Mouse (Mus musculus): ENCODE results near the gene Adamts4. TPM values are rescaled to one million over a fixed set of nuclear protein-coding genes. Genes with fewer than 3 reads are reported as not detected.

Gene Adamts4
- polyA plus RNA-seq, 1 experiment = 1.2 TPM

- WGBS = 30% methylated on average over 3 of the region's 3 CpGs
Observed at GRCm38 (mm10) chr1:171212854-171213253, 37.4 kb upstream of the Adamts4 start.

DNA sequence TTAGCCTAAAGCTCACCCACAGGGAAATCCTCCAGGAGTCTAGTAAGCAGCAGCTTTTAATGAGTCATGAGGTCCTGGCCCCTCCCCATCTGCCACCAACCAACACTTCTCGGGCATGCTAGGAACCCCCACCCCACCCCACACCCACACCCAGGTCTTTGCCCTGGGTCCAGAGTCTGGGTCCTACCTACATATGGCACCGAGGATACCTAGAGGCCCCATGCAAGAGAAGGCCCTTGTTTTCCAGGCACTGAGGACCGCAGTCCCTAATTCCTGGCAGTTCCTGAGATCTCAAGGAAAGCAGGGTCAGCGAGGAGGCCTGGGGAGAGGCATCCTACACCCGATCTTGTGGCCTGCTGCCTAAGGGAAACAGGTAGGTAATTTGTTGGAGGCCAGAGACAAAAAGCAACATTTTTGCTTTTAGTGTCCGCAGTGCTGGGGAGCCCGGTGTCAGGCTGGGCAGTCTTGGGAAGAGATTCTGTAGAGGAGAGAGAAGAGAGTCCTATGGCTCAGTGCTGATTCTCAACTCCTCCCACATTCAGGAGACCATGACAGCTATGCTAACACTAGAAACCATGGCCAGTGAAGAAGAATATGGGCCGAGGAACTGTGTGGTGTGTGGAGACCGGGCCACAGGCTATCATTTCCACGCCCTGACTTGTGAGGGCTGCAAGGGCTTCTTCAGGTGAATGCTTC, 36.3 kb upstream of the Adamts4 start, which contains the start of gene Nr1i3:
Gene Nr1i3 (plus strand): TSS at position 170 of the 696 bp plus-strand sequence.
- TF ChIP-seq POLR2A (IDR thresholded peaks at IDR 0.05; ENCODE audit: low read depth, low read length) (no peak), CTCF (conservative IDR thresholded peaks at IDR 0.05; ENCODE audit: insufficient read depth, insufficient read length, low read depth, low read length) (no peak)
- Histone ChIP-seq H3K4me3 (ENCODE audit: insufficient read depth, low read depth, low read length) (no peak within 1 kb of the TSS), H3K36me3 (ENCODE audit: control insufficient read depth, insufficient read depth, low read length) (no peaks in the 10 kb centered on the region), H3K27ac (ENCODE audit: insufficient read depth, low read depth, low read length) (no peak within 1 kb of the TSS), H3K4me1 (ENCODE audit: control insufficient read depth, insufficient read depth, low read length) (no peaks in the 10 kb centered on the region), H3K27me3 (replicated peaks; ENCODE audit: control insufficient read depth, insufficient read depth, low read length) (no peaks in the 10 kb centered on the region)
- 70% methylated on average over 10 of the region's 10 CpGs for WGBS
- no peak for DNase-seq

More at GRCm38 (mm10) chr1:171212854-171213253, 37.4 kb upstream of the Adamts4 start:
- H3K4me1 ChIP-seq (ENCODE audit: control insufficient read depth, insufficient read depth, low read length) = no peaks in the 10 kb centered on the region
- TF ChIP-seq POLR2A (IDR thresholded peaks at IDR 0.05; ENCODE audit: low read depth, low read length) (no peak), CTCF (conservative IDR thresholded peaks at IDR 0.05; ENCODE audit: insufficient read depth, insufficient read length, low read depth, low read length) (no peak)
- no peak overlapping the region for H3K27ac ChIP-seq (ENCODE audit: insufficient read depth, low read depth, low read length)
- no peak for DNase-seq
- H3K27me3 ChIP-seq (replicated peaks; ENCODE audit: control insufficient read depth, insufficient read depth, low read length) = no peaks in the 10 kb centered on the region
- H3K4me3 ChIP-seq (ENCODE audit: insufficient read depth, low read depth, low read length) = no peak overlapping the region
- no peaks in the 10 kb centered on the region for H3K36me3 ChIP-seq (ENCODE audit: control insufficient read depth, insufficient read depth, low read length)

DNA sequence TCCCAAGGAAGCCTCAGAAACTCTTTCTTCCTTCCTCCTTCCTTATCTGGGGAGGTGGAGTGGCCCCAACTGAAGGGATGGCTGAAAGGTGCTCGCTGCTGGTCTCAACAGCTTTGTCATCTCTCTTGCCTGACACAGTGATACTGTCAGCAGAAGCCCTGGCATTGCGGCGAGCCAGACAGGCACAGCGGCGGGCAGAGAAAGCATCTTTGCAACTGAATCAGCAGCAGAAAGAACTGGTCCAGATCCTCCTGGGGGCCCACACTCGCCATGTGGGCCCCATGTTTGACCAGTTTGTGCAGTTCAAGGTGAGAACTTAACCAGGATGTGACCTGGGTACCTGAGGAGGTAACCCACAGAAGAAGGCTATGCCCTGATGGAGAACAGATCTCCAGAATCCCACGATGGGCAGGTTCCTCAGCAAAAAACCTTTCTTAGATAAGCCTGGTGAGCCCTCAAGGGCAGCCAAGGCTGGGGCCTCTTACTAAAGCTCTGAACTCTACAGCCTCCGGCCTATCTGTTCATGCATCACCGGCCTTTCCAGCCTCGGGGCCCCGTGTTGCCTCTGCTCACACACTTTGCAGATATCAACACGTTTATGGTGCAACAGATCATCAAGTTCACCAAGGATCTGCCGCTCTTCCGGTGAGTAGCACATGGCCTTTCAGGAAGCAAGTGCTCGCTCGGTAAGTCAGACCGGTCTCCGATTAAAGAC, 33.8 kb upstream of the Adamts4 start:
- H3K4me3 ChIP-seq (ENCODE audit: insufficient read depth, low read depth, low read length) = no peak overlapping the region
- H3K27ac ChIP-seq (ENCODE audit: insufficient read depth, low read depth, low read length) = no peak overlapping the region
- no peaks in the 10 kb centered on the region for H3K27me3 ChIP-seq (replicated peaks; ENCODE audit: control insufficient read depth, insufficient read depth, low read length)
- DNase-seq = no peak
- TF ChIP-seq CTCF (conservative IDR thresholded peaks at IDR 0.05; ENCODE audit: insufficient read depth, insufficient read length, low read depth, low read length) (no peak), POLR2A (IDR thresholded peaks at IDR 0.05; ENCODE audit: low read depth, low read length) (no peak)
- no peaks in the 10 kb centered on the region for H3K36me3 ChIP-seq (ENCODE audit: control insufficient read depth, insufficient read depth, low read length)
- WGBS = 79% methylated on average over 18 of the region's 18 CpGs
- H3K4me1 ChIP-seq (ENCODE audit: control insufficient read depth, insufficient read depth, low read length) = peaks cover 2% of the 10 kb centered on the region; the same call in 1 of the 2 replicates

GRCm38 (mm10) chr1:171220871-171221270, 29.4 kb upstream of the Adamts4 start:
- DNase-seq = peak; percentile 89
- no peak for TF ChIP-seq POLR2A (IDR thresholded peaks at IDR 0.05; ENCODE audit: low read depth, low read length)
- peak; percentile 92 for TF ChIP-seq CTCF (conservative IDR thresholded peaks at IDR 0.05; ENCODE audit: insufficient read depth, insufficient read length, low read depth, low read length)
- Histone ChIP-seq H3K4me3 (ENCODE audit: insufficient read depth, low read depth, low read length) (no peak overlapping the region), H3K36me3 (ENCODE audit: control insufficient read depth, insufficient read depth, low read length) (no peaks in the 10 kb centered on the region), H3K4me1 (ENCODE audit: control insufficient read depth, insufficient read depth, low read length) (peaks cover 5% of the 10 kb centered on the region; the same call in 1 of the 2 replicates), H3K27ac (ENCODE audit: insufficient read depth, low read depth, low read length) (no peak overlapping the region), H3K27me3 (replicated peaks; ENCODE audit: control insufficient read depth, insufficient read depth, low read length) (no peaks in the 10 kb centered on the region)
- 3% methylated on average over 10 of the region's 10 CpGs for WGBS

DNA sequence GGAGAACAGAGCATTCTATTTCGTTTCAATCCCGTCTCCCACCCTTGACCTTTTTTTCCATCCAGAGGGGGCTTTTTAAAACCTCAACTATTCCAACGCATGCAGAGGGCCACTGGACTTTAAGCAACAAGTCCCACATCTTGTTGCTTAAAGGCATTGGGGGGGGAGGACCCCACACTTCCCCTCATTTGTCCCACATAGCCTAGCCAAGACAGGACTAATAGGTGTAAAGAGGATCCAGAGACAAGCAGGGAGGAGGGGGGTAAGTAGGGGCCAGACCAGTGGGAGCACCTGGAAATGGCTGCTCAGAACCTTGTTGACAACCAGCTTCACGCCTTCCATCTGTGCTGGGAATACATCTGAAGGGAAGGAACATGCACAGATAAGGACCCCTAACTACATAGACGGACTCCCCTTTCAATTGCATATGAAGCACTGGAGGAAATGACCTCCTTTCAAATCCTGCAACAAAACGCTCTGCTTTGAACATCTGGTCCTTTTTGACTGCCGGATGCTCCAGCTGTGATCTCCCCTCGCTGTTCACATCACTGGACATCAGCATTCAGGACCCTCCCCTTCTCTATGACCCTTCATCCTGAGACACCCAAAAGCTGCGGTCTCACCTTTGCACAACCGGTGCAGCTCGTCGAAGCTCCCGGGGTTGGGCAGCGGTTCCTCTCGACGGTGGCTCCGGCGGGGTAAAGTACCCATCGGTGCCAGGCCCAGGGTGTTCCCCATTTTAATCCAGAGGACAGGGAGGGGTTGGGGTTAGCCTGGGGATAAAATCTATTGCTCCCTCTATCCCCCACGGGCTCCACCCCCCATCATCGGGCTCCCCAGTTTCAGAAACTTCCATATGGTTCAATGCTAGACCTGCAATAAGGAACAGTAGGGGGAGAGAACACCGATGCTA, 28.7 kb upstream of the Adamts4 start:
- TF ChIP-seq POLR2A (IDR thresholded peaks at IDR 0.05; ENCODE audit: low read depth, low read length) (no peak), CTCF (conservative IDR thresholded peaks at IDR 0.05; ENCODE audit: insufficient read depth, insufficient read length, low read depth, low read length) (no peak)
- 4% methylated on average over 22 of the region's 22 CpGs for WGBS
- H3K27ac ChIP-seq (ENCODE audit: insufficient read depth, low read depth, low read length) = no peak overlapping the region
- peaks cover 5% of the 10 kb centered on the region; the same call in 1 of the 2 replicates for H3K4me1 ChIP-seq (ENCODE audit: control insufficient read depth, insufficient read depth, low read length)
- no peak for DNase-seq
- H3K36me3 ChIP-seq (ENCODE audit: control insufficient read depth, insufficient read depth, low read length) = no peaks in the 10 kb centered on the region
- H3K4me3 ChIP-seq (ENCODE audit: insufficient read depth, low read depth, low read length) = peak overlapping the region; percentile 87
- no peaks in the 10 kb centered on the region for H3K27me3 ChIP-seq (replicated peaks; ENCODE audit: control insufficient read depth, insufficient read depth, low read length)

- peak within 1 kb of the TSS; percentile 87 for H3K4me3 ChIP-seq (ENCODE audit: insufficient read depth, low read depth, low read length)
- H3K27me3 ChIP-seq (replicated peaks; ENCODE audit: control insufficient read depth, insufficient read depth, low read length) = no peaks in the 10 kb centered on the region
- TF ChIP-seq CTCF (conservative IDR thresholded peaks at IDR 0.05; ENCODE audit: insufficient read depth, insufficient read length, low read depth, low read length) = peak; percentile 41; the same call in 1 of the 2 replicates
- no peak for TF ChIP-seq POLR2A (IDR thresholded peaks at IDR 0.05; ENCODE audit: low read depth, low read length)
- peaks cover 5% of the 10 kb centered on the region; the same call in 1 of the 2 replicates for H3K4me1 ChIP-seq (ENCODE audit: control insufficient read depth, insufficient read depth, low read length)
- H3K27ac ChIP-seq (ENCODE audit: insufficient read depth, low read depth, low read length) = peak within 1 kb of the TSS; percentile 54; the same call in 1 of the 2 replicates
- no peaks in the 10 kb centered on the region for H3K36me3 ChIP-seq (ENCODE audit: control insufficient read depth, insufficient read depth, low read length)
- 2% methylated on average over 28 of the region's 28 CpGs for WGBS
- peak; percentile 99 for DNase-seq
Observed at GRCm38 (mm10) chr1:171222238-171223155, 27.7 kb upstream of the Adamts4 start, which contains the start of gene Tomm40l. Gene Tomm40l, minus strand, starts transcription at chr1:171222514.

All from kidney, adult 2 months (tissue).